Mouse (Mus musculus) liver, postnatal 0 days (tissue): ENCODE measurements around the gene Smim20.

Source experiments
- CTCF ChIP-seq: sonication (generic); IDR thresholded peaks from 2 replicates; pipeline ENCODE4 v1.5.1; 2016; ENCODE audit warnings: antibody characterized with exemption, low read depth
- EP300 ChIP-seq: IDR thresholded peaks from 2 replicates; pipeline ENCODE4 v1.6.1; 2016; ENCODE audit warnings: antibody characterized with exemption, low read depth, mild to moderate bottlenecking

DNA sequence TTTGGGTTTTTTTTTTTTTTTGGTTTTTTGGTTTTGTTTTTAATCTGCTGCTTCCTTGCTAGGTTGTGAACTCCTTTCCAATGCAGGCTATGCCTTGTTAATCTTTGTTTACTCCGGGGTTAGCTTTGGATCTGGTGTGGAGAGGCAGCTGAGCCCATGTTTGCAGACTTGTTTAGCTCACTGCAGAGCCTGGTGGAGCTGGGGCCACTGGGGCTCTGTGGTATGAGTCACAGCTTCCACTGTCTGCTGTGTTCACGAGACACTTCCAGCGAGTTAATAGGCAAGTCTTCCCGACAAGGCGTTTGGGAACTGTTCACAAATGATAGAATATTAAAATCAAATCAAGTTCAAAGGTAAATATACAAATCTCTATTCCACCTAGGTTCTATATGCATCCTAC, 30.7 kb upstream of the Smim20 start:
- TF ChIP-seq EP300 = no peak
- no peak for TF ChIP-seq CTCF
